In genomic region chr10:59993813-59994212, GRCm38 (mm10) we compare ENCODE assay signal across 8 mouse cellular contexts. TPM values are rescaled to one million over a fixed set of nuclear protein-coding genes. Genes with fewer than 3 reads are reported as not detected.
DNase-seq lines count a peak whose midpoint lies in the region; ATAC-seq and TF ChIP-seq lines count a peak whose summit lies in the region.
"Not testable (repeated sequence)": the region's sequence is repeated elsewhere in the genome, so short reads cannot be mapped to it uniquely, and the experiment has no call there.

No protein-coding gene starts in this region.

- CTCF ChIA-PET in Patski (lab: Charles Lee): not testable (repeated sequence)

- in situ Hi-C loops in ES-E14 (cut with MboI; ENCODE audit: low sequenced_read_pairs in 2 of 2, unreplicated experiment in 2 of 2); Patski (cut with MboI; ENCODE audit: low pct_unique_long_range_greater_than_20kb): not testable (repeated sequence)

- TF ChIP-seq EP300 in MEL (IDR thresholded peaks at IDR 0.05; ENCODE audit: low read depth in 1 of 2, low read length in 2 of 2); heart, adult 2 months (IDR thresholded peaks at IDR 0.05; ENCODE audit: insufficient read depth, low read depth, low read length); liver, embryonic 14.5 days (IDR thresholded peaks at IDR 0.05; ENCODE audit: low read depth); liver, postnatal 0 days (IDR thresholded peaks at IDR 0.05; ENCODE audit: low read depth); lung, postnatal 0 days (IDR thresholded peaks at IDR 0.05): not testable (repeated sequence)

- not testable (repeated sequence) for TF ChIP-seq RAD21 in MEL (IDR thresholded peaks at IDR 0.05; ENCODE audit: low read depth, low read length)

- not testable (repeated sequence) for H3K4me2 ChIP-seq in liver, embryonic 14.5 days (ENCODE audit: low read depth); liver, postnatal 0 days (ENCODE audit: low read depth, low read length); lung, postnatal 0 days (replicated peaks; ENCODE audit: low read depth, low read length)

- not testable (repeated sequence) for ATAC-seq in Patski; liver, embryonic 14.5 days (ENCODE audit: insufficient read depth); liver, postnatal 0 days
- ATAC-seq in lung, postnatal 0 days: peak; percentile 53

- POLR2A ChIA-PET in Patski (lab: Charles Lee): interaction anchor here (0.6 kb wide), 1 partner anchor 51 kb away, joined by 3 read pairs; no protein-coding TSS in a partner anchor

- H3K79me2 ChIP-seq in MEL (ENCODE audit: control insufficient read depth, insufficient read depth, low read length, poor library complexity); heart, adult 2 months (replicated peaks; ENCODE audit: control insufficient read depth, insufficient read depth, low read length): not testable (repeated sequence)

- not testable (repeated sequence) for DNase-seq in ES-E14 (ENCODE audit: low read depth, low spot score); MEL (ENCODE audit: low read depth, low spot score); Patski (ENCODE audit: low read depth, low spot score); heart, adult 2 months; liver, embryonic 14.5 days (ENCODE audit: low read depth in 3 of 3, low spot score in 3 of 3); liver, postnatal 0 days
- DNase-seq in R1 (ENCODE audit: low read depth, low spot score): peak; percentile 24
- DNase-seq in lung, postnatal 0 days (ENCODE audit: low spot score): peak; percentile 35

- not testable (repeated sequence) for H3K9ac ChIP-seq in ES-E14 (ENCODE audit: insufficient read depth, low read depth, low read length, poor library complexity, severe bottlenecking); MEL (ENCODE audit: control insufficient read depth, low read depth, low read length, poor library complexity, severe bottlenecking); heart, adult 2 months (ENCODE audit: low read depth, low read length); liver, embryonic 14.5 days (replicated peaks); liver, postnatal 0 days (replicated peaks); lung, postnatal 0 days (replicated peaks; ENCODE audit: low read depth)

- not testable (repeated sequence) for TF ChIP-seq CTCF in MEL (IDR thresholded peaks at IDR 0.05 in 2 of 3, conservative IDR thresholded peaks at IDR 0.05 in 1 of 3; ENCODE audit: control insufficient read depth in 1 of 3, insufficient read depth in 1 of 3, low read depth in 2 of 3, low read length in 3 of 3, poor library complexity in 1 of 3, severe bottlenecking in 1 of 3); lung, postnatal 0 days (IDR thresholded peaks at IDR 0.05)
- peak; percentile 16 for TF ChIP-seq CTCF in Patski (IDR thresholded peaks at IDR 0.05)
- TF ChIP-seq CTCF in heart, adult 2 months (IDR thresholded peaks at IDR 0.05): peak; percentile 22; the same call in 1 of the 2 replicates
- 0 out of 2 replicates have a peak, but pooled peaks have one; percentile 2 for TF ChIP-seq CTCF in liver, embryonic 14.5 days (IDR thresholded peaks at IDR 0.05; ENCODE audit: low read depth)
- 0 out of 2 replicates have a peak, but pooled peaks have one; percentile 3 for TF ChIP-seq CTCF in liver, postnatal 0 days (IDR thresholded peaks at IDR 0.05; ENCODE audit: low read depth)

- H3K4me3 ChIP-seq in ES-E14 (ENCODE audit: insufficient read depth in 1 of 2, low read depth in 1 of 2, low read length in 2 of 2, poor library complexity in 1 of 2, severe bottlenecking in 1 of 2); MEL (ENCODE audit: control insufficient read depth in 1 of 2, insufficient read depth in 1 of 2, low read depth in 2 of 2, low read length in 2 of 2); heart, adult 2 months; liver, embryonic 14.5 days (ENCODE audit: insufficient read depth in 1 of 2, low read depth in 2 of 2, low read length in 2 of 2); liver, postnatal 0 days (ENCODE audit: low read depth, low read length); lung, postnatal 0 days (ENCODE audit: low read depth, low read length): not testable (repeated sequence)

- H3K4me1 ChIP-seq in ES-E14 (ENCODE audit: control insufficient read depth in 2 of 2, insufficient read depth in 2 of 2, low read length in 2 of 2, poor library complexity in 1 of 2); MEL (ENCODE audit: control insufficient read depth in 1 of 2, insufficient read depth in 2 of 2, low read length in 2 of 2); liver, embryonic 14.5 days (replicated peaks; ENCODE audit: control insufficient read depth in 2 of 2, insufficient read depth in 2 of 2, low read length in 1 of 2); liver, postnatal 0 days (ENCODE audit: insufficient read depth); lung, postnatal 0 days (ENCODE audit: insufficient read depth, low read depth, low read length): not testable (repeated sequence)
- peaks cover 14% of the 10 kb centered on the region for H3K4me1 ChIP-seq in heart, adult 2 months (ENCODE audit: control insufficient read depth, insufficient read depth, low read length)

- not testable (repeated sequence) for H3K9me3 ChIP-seq in ES-E14 (ENCODE audit: control insufficient read depth, insufficient read depth, low read depth, low read length); MEL (replicated peaks; ENCODE audit: insufficient read depth, low read length); liver, embryonic 14.5 days (ENCODE audit: control insufficient read depth, low read length); liver, postnatal 0 days (ENCODE audit: low read length); lung, postnatal 0 days (ENCODE audit: low read length)

- H3K27me3 ChIP-seq in MEL (ENCODE audit: control insufficient read depth in 1 of 2, insufficient read depth in 2 of 2, low read length in 2 of 2); Patski; heart, adult 2 months (ENCODE audit: control insufficient read depth, insufficient read depth, low read length); liver, embryonic 14.5 days (ENCODE audit: control insufficient read depth, insufficient read depth, low read length); liver, postnatal 0 days (ENCODE audit: insufficient read depth, low read length); lung, postnatal 0 days (replicated peaks; ENCODE audit: insufficient read depth, low read length): not testable (repeated sequence)

- intact Hi-C loops in heart, adult 2 months (cut with DNase I): loop anchor here (5.0 kb wide), 1 partner anchor 42 kb away; the partner anchor contains the start of gene Ddit4

- H3K36me3 ChIP-seq in ES-E14 (ENCODE audit: control insufficient read depth, insufficient read depth, low read length, poor library complexity, severe bottlenecking) (peaks cover 16% of the 10 kb centered on the region), MEL (ENCODE audit: control insufficient read depth in 1 of 2, insufficient read depth in 2 of 2, low read length in 2 of 2) (peaks cover 17 to 19% of the 10 kb centered on the region in 2 experiments)
- H3K36me3 ChIP-seq in heart, adult 2 months (ENCODE audit: control insufficient read depth, insufficient read depth, low read length): peaks cover 44% of the 10 kb centered on the region
- peaks cover 28% of the 10 kb centered on the region for H3K36me3 ChIP-seq in liver, embryonic 14.5 days (replicated peaks; ENCODE audit: control insufficient read depth, insufficient read depth, low read depth)
- H3K36me3 ChIP-seq in liver, postnatal 0 days (replicated peaks; ENCODE audit: insufficient read depth, low read length): peaks cover 47% of the 10 kb centered on the region
- not testable (repeated sequence) for H3K36me3 ChIP-seq in lung, postnatal 0 days (ENCODE audit: insufficient read depth, low read length)

- not testable (repeated sequence) for TF ChIP-seq POLR2A in MEL (IDR thresholded peaks at IDR 0.05; ENCODE audit: control insufficient read depth in 1 of 2, insufficient read depth in 1 of 2, low read depth in 1 of 2, low read length in 2 of 2, poor library complexity in 1 of 2); heart, adult 2 months (IDR thresholded peaks at IDR 0.05; ENCODE audit: insufficient read depth, low read depth, low read length)

- not testable (repeated sequence) for H3K27ac ChIP-seq in ES-E14 (ENCODE audit: insufficient read depth, low read depth, low read length, poor library complexity, severe bottlenecking); MEL (ENCODE audit: control insufficient read depth, low read depth, low read length); heart, adult 2 months; liver, embryonic 14.5 days; liver, postnatal 0 days (ENCODE audit: low read depth); lung, postnatal 0 days (ENCODE audit: low read length)

- WGBS in heart, adult 2 months: 94% methylated on average over 2 of the region's 3 CpGs
- WGBS in liver, embryonic 14.5 days (ENCODE audit: insufficient replicate concordance): 80% methylated on average over 2 of the region's 3 CpGs
- 87% methylated on average over 2 of the region's 3 CpGs for WGBS in liver, postnatal 0 days (ENCODE audit: insufficient replicate concordance)
- WGBS in lung, postnatal 0 days: 65% methylated on average over 2 of the region's 3 CpGs

RNA-seq across cellular contexts. Expression of gene Ascc1, which starts 8.8 kb away (rescaled TPM):
- 16.3 and 18.8 TPM in 2 replicates for total RNA-seq in ES-E14 (2012; rRNA removed)
- total RNA-seq in MEL (2012; rRNA removed): 17.0 and 17.1 TPM in 2 replicates
- polyA plus RNA-seq in MEL (2012; ENCODE audit: insufficient read depth in 1 of 2, insufficient read length in 2 of 2, low read depth in 1 of 2, low replicate concordance in 2 of 2, missing spikeins in 1 of 2): 10 to 100 TPM in 1 of 2 experiments, not detected in 1; 37.9 TPM
- 34.4 TPM for polyA plus RNA-seq in Patski (2021)
- 10 to 100 TPM; 20.5 to 24.1 TPM for total RNA-seq in heart, adult 2 months (2021)
- polyA plus RNA-seq in heart, adult 2 months (2012; rRNA removed): 22.5 and 36.6 TPM in 2 replicates
- polyA plus RNA-seq in liver, embryonic 14.5 days (2012; rRNA removed): 6.7 and 10.7 TPM in 2 replicates
- 15.7 and 16.8 TPM in 2 replicates for polyA plus RNA-seq in liver, embryonic 14.5 days (2014; fragmentation: Nextera tagmentation; extraction: Ambion mirVana)
- polyA plus RNA-seq in liver, postnatal 0 days (2015; fragmentation: Nextera tagmentation; extraction: Ambion mirVana): 14.1 and 14.7 TPM in 2 replicates
- 47.2 and 50.0 TPM in 2 replicates for polyA plus RNA-seq in lung, postnatal 0 days (2015; fragmentation: Nextera tagmentation; extraction: Ambion mirVana)

RNA-seq across cellular contexts. Expression of gene Anapc16, which starts 9.1 kb away (rescaled TPM):
- total RNA-seq in ES-E14 (2012; rRNA removed) (47.8 and 54.5 TPM in 2 replicates), MEL (2012; rRNA removed) (61.5 and 73.0 TPM in 2 replicates)
- polyA plus RNA-seq in MEL (2012; ENCODE audit: insufficient read depth in 1 of 2, insufficient read length in 2 of 2, low read depth in 1 of 2, low replicate concordance in 2 of 2, missing spikeins in 1 of 2) (10 to 100 TPM in 1 of 2 experiments, not detected in 1; 53.7 TPM), Patski (2021) (67.8 TPM)
- 10 to 100 TPM; 58.6 to 70.1 TPM for total RNA-seq in heart, adult 2 months (2021)
- polyA plus RNA-seq in heart, adult 2 months (2012; rRNA removed): 90.3 and 103 TPM in 2 replicates
- 26.6 and 29.9 TPM in 2 replicates for polyA plus RNA-seq in liver, embryonic 14.5 days (2012; rRNA removed)
- 38.9 and 39.7 TPM in 2 replicates for polyA plus RNA-seq in liver, embryonic 14.5 days (2014; fragmentation: Nextera tagmentation; extraction: Ambion mirVana)
- 37.3 and 37.7 TPM in 2 replicates for polyA plus RNA-seq in liver, postnatal 0 days (2015; fragmentation: Nextera tagmentation; extraction: Ambion mirVana)
- 105 and 117 TPM in 2 replicates for polyA plus RNA-seq in lung, postnatal 0 days (2015; fragmentation: Nextera tagmentation; extraction: Ambion mirVana)

RNA-seq across cellular contexts. Expression of gene Ddit4, which starts 42.2 kb away (rescaled TPM):
- total RNA-seq in ES-E14 (2012; rRNA removed): 33.9 and 42.1 TPM in 2 replicates
- total RNA-seq in MEL (2012; rRNA removed): 2.6 and 40.6 TPM in 2 replicates
- 10 to 100 TPM in 1 of 2 experiments, not detected in 1; 11.6 TPM for polyA plus RNA-seq in MEL (2012; ENCODE audit: insufficient read depth in 1 of 2, insufficient read length in 2 of 2, low read depth in 1 of 2, low replicate concordance in 2 of 2, missing spikeins in 1 of 2)
- 63.9 TPM for polyA plus RNA-seq in Patski (2021)
- 100 to 1,000 TPM in 1 of 2 experiments, 10 to 100 TPM in 1; 70.7 to 219 TPM for total RNA-seq in heart, adult 2 months (2021)
- polyA plus RNA-seq in heart, adult 2 months (2012; rRNA removed): 48.0 and 55.5 TPM in 2 replicates
- 2.5 and 3.3 TPM in 2 replicates for polyA plus RNA-seq in liver, embryonic 14.5 days (2012; rRNA removed)
- polyA plus RNA-seq in liver, embryonic 14.5 days (2014; fragmentation: Nextera tagmentation; extraction: Ambion mirVana): 0.20 and 0.39 TPM in 2 replicates
- polyA plus RNA-seq in liver, postnatal 0 days (2015; fragmentation: Nextera tagmentation; extraction: Ambion mirVana): 3.6 and 5.2 TPM in 2 replicates
- polyA plus RNA-seq in lung, postnatal 0 days (2015; fragmentation: Nextera tagmentation; extraction: Ambion mirVana): 21.2 and 28.1 TPM in 2 replicates
